Mouse (Mus musculus): ENCODE results near the gene Aldh3b3.

Gene Aldh3b3

GRCm38 (mm10) chr19:3958470-3958869, at the start of gene Aldh3b3:
Gene Aldh3b3, plus strand, starts transcription at chr19:3958645.
- DNase-seq: no peak

- DNase-seq: no peak
These were observed 48.2 kb upstream of the Aldh3b3 start for GRCm38 (mm10) chr19:3910206-3910605.

- peak; percentile 80 to 81 for DNase-seq
These were observed 45.9 kb upstream of the Aldh3b3 start, which contains the start of gene Ndufs8 for GRCm38 (mm10) chr19:3912337-3913204. Gene Ndufs8, minus strand, starts transcription at chr19:3912774.

DNA sequence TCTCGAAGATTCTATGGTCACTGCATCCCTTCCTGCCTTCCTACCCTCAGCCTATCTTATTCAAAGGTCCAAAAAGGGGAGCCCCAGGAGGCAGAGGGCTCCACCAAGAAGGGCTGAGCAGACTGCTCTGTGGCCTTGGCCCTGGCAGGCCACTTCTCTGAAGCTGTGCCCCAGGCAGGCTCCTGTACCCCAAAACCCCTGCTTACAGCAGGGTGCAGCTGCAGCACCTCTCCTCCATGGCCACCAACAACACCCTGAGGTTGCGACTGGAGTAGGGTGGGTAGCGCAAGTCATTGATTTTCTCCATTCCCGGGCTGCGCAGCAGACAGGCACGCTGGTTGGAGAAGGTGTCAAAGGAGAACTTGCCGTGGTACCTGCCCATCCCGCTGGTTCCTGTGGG, 44.8 kb upstream of the Aldh3b3 start:
- no peak for DNase-seq

GRCm38 (mm10) chr19:3914535-3914934, 43.9 kb upstream of the Aldh3b3 start:
- DNase-seq: no peak

DNA sequence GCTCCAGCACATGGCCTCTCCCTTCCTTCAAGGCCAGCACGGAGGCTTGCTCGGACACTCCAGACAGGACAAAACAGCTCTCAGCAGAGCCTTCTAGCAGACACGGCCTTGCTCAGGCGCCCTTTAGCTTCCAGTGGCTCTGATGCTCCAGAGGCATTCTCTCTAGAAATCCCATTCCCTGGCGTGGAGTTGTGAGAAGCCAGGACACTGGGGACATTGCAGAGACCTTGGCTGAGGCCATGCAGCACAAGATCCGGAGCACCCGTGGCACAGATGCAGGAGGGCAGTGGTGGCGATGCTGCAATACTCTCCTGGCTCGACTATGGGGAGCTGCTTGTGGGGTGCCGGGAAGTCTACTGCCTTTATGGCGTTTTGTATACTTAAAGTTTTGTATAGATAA, 41.7 kb upstream of the Aldh3b3 start:
- no peak for DNase-seq

- DNase-seq: no peak
These were observed 38.5 kb upstream of the Aldh3b3 start for GRCm38 (mm10) chr19:3919928-3920327.

DNA sequence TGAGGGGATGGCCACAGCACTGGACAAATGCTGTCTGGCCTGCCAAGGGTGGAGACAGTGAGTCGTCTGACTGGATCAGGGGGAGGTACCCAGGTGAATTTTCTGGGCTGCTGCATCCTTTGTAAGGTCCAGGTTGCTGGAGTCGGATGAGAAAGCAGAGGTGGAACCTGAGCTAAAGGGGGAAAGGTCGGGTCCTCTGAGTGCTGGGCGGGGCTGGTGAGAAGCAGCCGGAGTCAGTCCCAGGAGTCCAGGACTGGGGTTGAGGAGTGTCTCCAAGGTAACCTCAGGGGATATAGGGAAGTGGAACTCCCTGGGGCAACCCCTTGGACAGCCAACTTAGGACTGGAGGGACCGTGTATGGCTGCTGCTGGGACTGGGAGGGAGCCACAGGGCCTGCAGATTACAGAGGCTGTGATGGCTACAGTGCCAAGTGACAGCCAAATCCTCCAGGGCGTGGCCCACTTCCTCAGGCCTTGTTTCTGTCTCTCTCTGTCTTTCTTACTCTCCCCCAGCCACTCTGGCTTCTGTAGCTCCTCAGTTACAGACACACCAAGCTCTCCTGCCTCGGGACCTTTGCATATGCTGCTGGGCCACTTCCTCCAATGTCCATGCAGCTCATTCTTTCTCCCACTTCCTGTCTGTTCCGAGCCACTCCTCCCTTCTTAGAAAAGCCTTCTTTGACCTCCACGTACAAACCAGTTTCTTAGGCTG, 35.6 kb upstream of the Aldh3b3 start:
- peak in 1 of 2 experiments; percentile 29 for DNase-seq

DNA sequence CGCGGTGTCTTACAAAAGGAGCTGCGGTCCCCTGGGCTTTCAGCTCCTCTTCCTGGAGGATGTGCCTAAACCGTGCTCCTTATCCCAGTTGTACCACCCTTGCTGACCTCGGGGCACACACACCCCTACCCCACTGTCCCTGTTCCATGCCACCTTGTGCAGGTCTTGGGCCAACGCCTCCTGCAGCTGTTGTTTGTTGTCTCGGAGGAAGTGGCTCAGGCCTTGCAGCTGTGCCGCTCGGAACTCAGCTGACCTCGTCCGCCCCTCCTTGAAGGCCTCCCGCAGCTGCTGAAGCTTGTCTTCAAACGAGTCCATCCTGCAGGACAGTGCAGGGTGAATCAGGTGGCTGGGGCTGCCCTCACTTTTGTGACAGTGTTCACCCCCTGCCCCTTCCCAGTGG, 34.9 kb upstream of the Aldh3b3 start:
- peak; percentile 60 to 71 for DNase-seq

- DNase-seq: peak in 1 of 2 experiments; percentile 8
These were observed 34.3 kb upstream of the Aldh3b3 start for GRCm38 (mm10) chr19:3924190-3924589.

GRCm38 (mm10) chr19:3924868-3925267, 33.6 kb upstream of the Aldh3b3 start:
- DNase-seq: no peak

DNA sequence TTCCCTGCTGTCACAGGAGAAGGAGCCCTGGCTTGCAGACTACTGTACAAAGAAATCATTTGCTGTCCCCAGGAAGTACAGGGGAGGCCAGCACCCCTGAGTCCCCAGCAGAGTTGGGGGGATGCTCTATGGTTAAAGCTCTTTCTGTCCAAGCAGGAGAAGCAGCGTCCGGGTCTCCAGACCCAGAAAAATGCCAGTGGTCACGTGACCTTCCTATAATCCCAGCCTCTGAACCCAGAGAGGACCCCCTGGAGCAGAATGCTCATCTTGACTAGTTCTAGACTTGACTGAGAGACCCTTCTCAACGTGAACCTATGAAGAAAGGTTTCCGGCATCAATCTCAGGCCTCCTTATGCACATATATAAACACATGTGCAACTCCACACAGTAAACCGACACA, 32.6 kb upstream of the Aldh3b3 start:
- DNase-seq: no peak

- no peak for DNase-seq
These were observed 32.2 kb upstream of the Aldh3b3 start for GRCm38 (mm10) chr19:3926279-3926678.

GRCm38 (mm10) chr19:3926685-3927084, 31.8 kb upstream of the Aldh3b3 start:
- DNase-seq: no peak

GRCm38 (mm10) chr19:3927989-3928388, 30.5 kb upstream of the Aldh3b3 start:
- no peak for DNase-seq

GRCm38 (mm10) chr19:3928779-3929178, 29.7 kb upstream of the Aldh3b3 start:
- DNase-seq: no peak

DNA sequence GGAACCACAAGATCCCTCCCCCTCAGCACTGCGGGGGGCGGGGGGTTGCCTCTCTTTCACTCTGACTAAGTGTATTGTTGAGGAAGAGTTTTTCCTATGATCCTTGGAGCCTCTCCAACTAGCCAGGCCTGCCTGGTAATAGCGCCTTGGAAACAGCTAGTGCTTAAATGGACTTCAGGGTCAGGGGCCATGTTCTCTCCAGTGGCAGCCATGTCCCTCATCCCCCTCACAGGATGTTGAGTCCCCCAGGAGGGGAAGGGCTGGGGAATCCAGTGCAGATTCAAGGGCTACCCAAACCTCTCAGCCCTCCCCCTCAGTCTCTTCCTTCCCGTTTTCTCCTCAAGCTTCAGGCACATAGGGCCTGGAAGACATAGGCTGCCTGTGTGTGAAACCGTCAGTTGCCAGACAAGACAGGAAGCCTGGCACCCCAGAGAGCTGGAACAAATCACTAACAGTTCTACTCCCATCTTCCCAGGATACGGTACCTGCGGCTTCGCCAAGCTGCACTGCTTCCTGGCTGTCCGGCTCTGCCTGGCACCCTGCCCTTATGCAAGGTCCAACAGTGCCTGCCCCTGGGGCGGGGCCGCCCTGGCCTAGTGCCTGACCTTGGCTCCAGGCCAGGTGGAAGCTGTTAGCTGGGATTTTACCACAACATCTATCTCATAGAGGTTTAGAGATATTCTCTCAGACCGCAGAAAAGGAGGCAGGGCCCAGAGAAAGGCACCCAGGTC, 29.1 kb upstream of the Aldh3b3 start, which contains the start of gene Aldh3b1:
Aldh3b1 (minus strand) TSS at position 598 of the 731 bp plus-strand sequence.
- DNase-seq: peak; percentile 55 to 63

- peak in 1 of 2 experiments; percentile 38 for DNase-seq
These were observed 28.0 kb upstream of the Aldh3b3 start for GRCm38 (mm10) chr19:3930262-3931057.

- DNase-seq: no peak
These were observed 26.7 kb upstream of the Aldh3b3 start for GRCm38 (mm10) chr19:3931716-3932115.

DNA sequence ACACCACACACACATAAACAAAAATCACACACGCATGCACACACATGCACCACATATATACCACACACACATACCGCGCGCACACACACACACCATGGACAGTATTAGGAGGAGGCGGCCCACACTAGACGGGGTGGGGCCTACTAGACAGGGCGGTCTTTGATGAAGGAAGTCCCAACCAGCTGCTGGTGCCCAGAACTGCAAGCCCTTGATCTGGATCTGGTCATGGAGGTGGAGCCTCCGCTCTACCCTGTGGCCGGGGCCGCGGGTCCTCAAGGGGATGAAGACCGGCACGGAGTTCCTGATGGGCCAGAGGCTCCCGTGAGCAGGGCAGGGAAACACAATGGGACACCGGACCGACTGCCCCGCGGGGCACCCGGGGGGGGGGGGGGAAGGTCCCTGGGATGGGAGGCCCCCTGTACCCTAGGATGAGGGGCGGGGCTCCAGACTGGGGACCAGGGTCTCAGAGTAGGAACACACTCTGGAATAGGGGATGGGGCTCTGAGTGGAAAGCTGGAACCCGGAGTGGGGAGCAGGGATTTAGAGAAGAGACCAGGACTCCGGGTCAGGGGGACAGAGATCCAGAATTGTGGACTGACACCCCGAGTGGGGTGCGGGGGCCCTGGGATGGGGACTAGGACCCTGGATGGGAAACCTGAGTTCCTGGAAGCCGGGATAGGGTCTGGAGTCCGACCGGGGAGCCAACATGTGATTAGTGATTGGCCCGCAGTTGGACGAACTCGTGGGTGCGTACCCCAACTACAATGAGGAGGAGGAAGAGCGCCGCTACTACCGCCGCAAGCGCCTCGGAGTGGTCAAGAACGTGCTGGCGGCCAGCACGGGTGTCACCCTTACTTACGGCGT, 23.2 kb upstream of the Aldh3b3 start, which contains the start of gene Unc93b1:
Unc93b1 (plus strand) TSS at position 155 of the 864 bp plus-strand sequence.
- DNase-seq: peak; percentile 74 to 76
